Mouse (Mus musculus) forebrain, embryonic 11.5 days (tissue): ENCODE measurements around the gene Prkch. TPM values are rescaled to one million over a fixed set of nuclear protein-coding genes. Genes with fewer than 3 reads are reported as not detected.

Experiments
- ATAC-seq: fragments of 200-750 bp; cut with Nextera tagmentation; replicated peaks from 2 replicates; pipeline ENCODE4 v1.8.0; 2017; ENCODE audit warnings: moderate TSS enrichment; ENCODE audit not compliant: low FRiP score
- DNase-seq: peaks from one replicate; pipeline ENCODE4 v3.0.0-alpha.2; 2017; ENCODE audit warnings: low spot score
- H3K27ac ChIP-seq: fragments of 300-500 bp; sonication (generic); 2 replicates; pipeline ENCODE4 v1.5.1; 2014; ENCODE audit warnings: low read depth, low read length
- H3K27me3 ChIP-seq: fragments of 300-500 bp; sonication (generic); 2 replicates; pipeline ENCODE4 v1.6.1; 2014; ENCODE audit warnings: mild to moderate bottlenecking, low read length, mixed read lengths; ENCODE audit not compliant: control insufficient read depth, insufficient read depth
- H3K36me3 ChIP-seq: fragments of 300-500 bp; sonication (generic); 2 replicates; pipeline ENCODE4 v1.6.1; 2014; ENCODE audit warnings: mild to moderate bottlenecking, low read length, moderate library complexity, mixed read lengths; ENCODE audit not compliant: control insufficient read depth, insufficient read depth
- H3K4me1 ChIP-seq: fragments of 300-500 bp; sonication (generic); replicated peaks from 2 replicates; pipeline ENCODE4 v1.6.1; 2014; ENCODE audit warnings: low read length, mixed read lengths; ENCODE audit not compliant: control insufficient read depth, insufficient read depth
- H3K4me2 ChIP-seq: fragments of 300-500 bp; sonication (generic); 2 replicates; pipeline ENCODE4 v1.6.1; 2014; ENCODE audit warnings: low read depth, mild to moderate bottlenecking, low read length, moderate library complexity, mixed read lengths; ENCODE audit not compliant: severe bottlenecking
- H3K4me3 ChIP-seq: fragments of 300-500 bp; sonication (generic); 2 replicates; pipeline ENCODE4 v1.5.1; 2014; ENCODE audit warnings: low read depth, low read length
- H3K9ac ChIP-seq: fragments of 300-500 bp; sonication (generic); 2 replicates; pipeline ENCODE4 v1.6.1; 2014; ENCODE audit warnings: low read length
- H3K9me3 ChIP-seq: fragments of 300-500 bp; sonication (generic); 2 replicates; pipeline ENCODE4 v1.6.1; 2016; ENCODE audit warnings: low read length, mixed read lengths; ENCODE audit not compliant: control insufficient read depth
- WGBS: fragments of 180-500 bp; shearing (Covaris S2); extraction: QIAGEN DNeasy Blood & Tissue Kit; methylation state at CpG from one replicate; pipeline ENCODE4 v1.1.7; 2014; 5-methylcytosine and 5-hydroxymethylcytosine counted together
- polyA plus RNA-seq: library from polyadenylated mRNA; unstranded; fragments of >200 nt; fragmentation: Nextera tagmentation; extraction: Ambion mirVana; gene quantifications from 2 replicates; pipeline ENCODE4 v1.2.1, GENCODE M21; 2014

Prkch gene
- polyA plus RNA-seq, 1 experiment from 2014 or later, result 5.6 TPM

DNA sequence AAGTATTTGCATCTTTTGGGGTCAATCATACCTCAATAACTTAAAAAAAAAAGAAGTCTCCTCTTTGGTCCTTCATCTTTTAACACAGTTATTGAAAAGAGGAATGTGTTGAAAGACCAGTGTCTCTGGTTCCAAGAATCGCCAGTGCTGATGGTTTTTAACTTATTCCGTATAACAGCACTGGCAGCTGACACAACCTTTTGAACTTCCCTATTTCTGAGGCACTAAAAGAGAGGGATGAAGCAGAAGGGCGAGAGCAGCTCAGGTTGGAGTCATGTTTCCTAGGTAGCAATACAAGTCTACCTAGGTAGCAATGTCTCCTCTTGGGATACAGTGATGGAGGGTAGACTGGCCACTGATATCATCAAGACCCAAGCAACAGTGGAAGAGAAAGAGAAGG lies 152.3 kb downstream of the Prkch start:
- DNase-seq (no peak), ATAC-seq (no peak)
- Histone ChIP-seq H3K9ac (no peak overlapping the region), H3K27me3 (no peaks in the 10 kb centered on the region), H3K36me3 (no peaks in the 10 kb centered on the region), H3K4me1 (no peaks in the 10 kb centered on the region), H3K27ac (no peak overlapping the region), H3K4me2 (no peak overlapping the region), H3K9me3 (no peaks in the 10 kb centered on the region), H3K4me3 (no peak overlapping the region)
- WGBS, result 89% methylated on average over 3 of the region's 3 CpGs

DNA sequence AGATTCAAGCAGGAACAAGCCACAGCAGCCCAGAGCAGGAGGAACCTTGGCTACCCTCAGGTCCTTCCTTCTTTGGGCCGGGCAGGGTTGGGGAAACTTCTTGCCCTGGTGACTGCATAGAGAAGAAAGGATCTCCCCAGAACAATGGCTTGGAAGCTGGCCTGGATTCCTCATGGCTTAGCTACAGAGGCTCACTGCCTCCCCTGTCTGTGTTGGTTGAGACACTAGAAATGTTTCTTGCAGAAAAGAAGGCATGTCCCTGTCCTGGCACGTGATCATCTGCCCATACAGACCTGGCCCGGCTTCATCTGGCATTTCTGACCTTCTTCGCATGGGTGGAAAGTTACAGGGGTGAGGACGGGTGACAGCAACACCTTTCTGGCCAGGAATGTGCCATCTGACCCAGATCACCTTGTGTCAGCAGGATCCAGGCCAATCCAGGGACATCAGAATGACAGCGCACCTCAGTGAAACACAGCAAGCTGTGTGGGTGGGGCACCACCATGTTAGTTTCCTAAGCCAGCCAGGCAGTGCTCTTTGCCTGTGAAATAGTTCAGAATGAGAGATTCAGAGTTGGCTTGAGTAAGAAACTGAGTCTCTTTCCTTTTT lies 155.1 kb downstream of the Prkch start:
- Histone ChIP-seq H3K27me3 (no peaks in the 10 kb centered on the region), H3K36me3 (no peaks in the 10 kb centered on the region), H3K4me3 (no peak overlapping the region), H3K9me3 (no peaks in the 10 kb centered on the region), H3K4me2 (no peak overlapping the region), H3K4me1 (no peaks in the 10 kb centered on the region), H3K9ac (no peak overlapping the region), H3K27ac (no peak overlapping the region)
- DNase-seq (no peak), ATAC-seq (no peak)
- WGBS, result 92% methylated on average over 6 of the region's 6 CpGs

DNA sequence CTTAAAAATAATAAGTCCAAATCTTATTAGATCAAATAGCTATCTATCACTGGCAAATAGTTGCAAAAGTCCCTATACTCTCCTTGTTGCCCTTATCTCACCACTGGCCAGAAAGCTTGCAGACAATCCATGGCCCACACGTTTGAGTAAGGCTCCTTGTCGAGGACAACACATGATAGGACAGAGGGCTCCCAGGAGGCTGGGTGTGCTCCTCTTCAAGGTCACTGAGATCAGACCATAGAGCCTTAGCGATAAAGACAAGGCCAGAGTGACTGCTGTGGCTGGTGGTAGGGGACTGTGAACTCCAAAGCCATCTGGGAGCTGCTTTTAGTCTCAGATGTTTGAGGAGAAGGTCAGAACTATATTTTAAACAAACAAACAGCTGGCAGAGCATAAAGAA lies 158.0 kb downstream of the Prkch start:
- H3K27me3 ChIP-seq, result no peaks in the 10 kb centered on the region
- no peak overlapping the region for H3K4me3 ChIP-seq
- no peak overlapping the region for H3K4me2 ChIP-seq
- WGBS, result 76% methylated on average over 3 of the region's 3 CpGs
- no peaks in the 10 kb centered on the region for H3K4me1 ChIP-seq
- no peak overlapping the region for H3K9ac ChIP-seq
- no peak for DNase-seq
- no peaks in the 10 kb centered on the region for H3K9me3 ChIP-seq
- no peak for ATAC-seq
- no peaks in the 10 kb centered on the region for H3K36me3 ChIP-seq
- H3K27ac ChIP-seq, result no peak overlapping the region

GRCm38 (mm10) chr12:73743087-73743486 lies 158.5 kb downstream of the Prkch start:
- DNase-seq, result no peak
- Histone ChIP-seq H3K4me3 (no peak overlapping the region), H3K9me3 (no peaks in the 10 kb centered on the region), H3K4me2 (no peak overlapping the region), H3K36me3 (no peaks in the 10 kb centered on the region), H3K27ac (no peak overlapping the region), H3K4me1 (no peaks in the 10 kb centered on the region), H3K9ac (no peak overlapping the region), H3K27me3 (no peaks in the 10 kb centered on the region)
- ATAC-seq, result no peak

GRCm38 (mm10) chr12:73746072-73746471 lies 161.5 kb downstream of the Prkch start:
- ATAC-seq, result no peak
- Histone ChIP-seq H3K27me3 (no peaks in the 10 kb centered on the region), H3K4me2 (no peak overlapping the region), H3K36me3 (no peaks in the 10 kb centered on the region), H3K4me3 (no peak overlapping the region), H3K9ac (no peak overlapping the region), H3K27ac (no peak overlapping the region), H3K9me3 (no peaks in the 10 kb centered on the region), H3K4me1 (no peaks in the 10 kb centered on the region)
- 93% methylated on average over 6 of the region's 6 CpGs for WGBS
- DNase-seq, result no peak

DNA sequence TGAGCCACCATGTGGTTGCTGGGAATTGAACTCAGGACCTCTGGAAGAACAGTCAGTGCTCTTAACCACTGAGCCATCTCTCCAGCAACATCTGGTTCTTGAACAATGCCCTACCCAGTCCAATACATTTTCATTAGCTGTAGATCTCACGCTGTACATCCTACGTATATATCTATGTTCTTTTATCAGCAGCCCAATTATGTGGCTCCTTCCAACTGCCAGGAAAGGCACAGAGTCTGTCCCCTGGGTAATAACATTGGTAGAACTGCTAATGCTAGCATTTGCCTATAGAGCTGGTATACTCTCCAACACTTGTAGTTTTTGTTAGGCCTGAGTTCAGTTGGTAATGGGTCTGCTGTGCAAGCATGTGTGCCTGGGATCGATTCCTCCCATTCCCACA lies 163.8 kb downstream of the Prkch start:
- H3K4me3 ChIP-seq, result no peak overlapping the region
- no peak overlapping the region for H3K4me2 ChIP-seq
- 0 out of 2 replicates have a peak, but pooled peaks cover 2% of the 10 kb centered on the region for H3K27me3 ChIP-seq
- H3K9me3 ChIP-seq, result no peaks in the 10 kb centered on the region
- no peak overlapping the region for H3K9ac ChIP-seq
- no peak overlapping the region for H3K27ac ChIP-seq
- ATAC-seq (no peak), DNase-seq (no peak)
- no peaks in the 10 kb centered on the region for H3K36me3 ChIP-seq
- no peaks in the 10 kb centered on the region for H3K4me1 ChIP-seq
- WGBS, result 91% methylated on average over 3 of the region's 3 CpGs

GRCm38 (mm10) chr12:73754476-73755150 lies 170.0 kb downstream of the Prkch start:
- H3K9ac ChIP-seq, result no peak overlapping the region
- no peak for ATAC-seq
- no peaks in the 10 kb centered on the region for H3K9me3 ChIP-seq
- H3K4me1 ChIP-seq, result peaks cover 4% of the 10 kb centered on the region; the same call in 1 of the 2 replicates
- peaks cover 7% of the 10 kb centered on the region; the same call in 1 of the 2 replicates for H3K27me3 ChIP-seq
- no peak overlapping the region for H3K27ac ChIP-seq
- no peaks in the 10 kb centered on the region for H3K36me3 ChIP-seq
- no peak for DNase-seq
- WGBS, result 51% methylated on average over 9 of the region's 9 CpGs
- H3K4me3 ChIP-seq, result no peak overlapping the region
- H3K4me2 ChIP-seq, result no peak overlapping the region

DNA sequence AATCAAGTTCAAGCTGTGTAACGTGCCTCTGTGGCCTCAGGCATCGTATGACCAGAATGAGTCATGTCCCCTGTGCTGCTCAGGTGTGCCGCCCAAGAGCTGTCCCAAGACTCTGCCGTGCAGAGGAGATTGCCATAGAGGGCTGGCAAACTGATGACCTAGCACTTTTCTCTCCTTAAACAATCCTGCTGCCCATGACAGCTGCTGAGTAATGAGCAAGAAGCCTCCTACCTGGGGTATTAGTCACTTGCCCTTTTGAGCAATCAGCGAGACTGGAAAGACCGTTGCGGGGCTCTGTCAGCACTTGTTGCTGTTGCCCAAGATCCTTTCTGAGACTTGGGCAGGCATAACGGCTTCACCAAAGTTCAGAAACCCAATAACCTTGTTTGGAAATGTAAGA lies 171.1 kb downstream of the Prkch start:
- 87% methylated on average over 8 of the region's 8 CpGs for WGBS
- Histone ChIP-seq H3K27ac (no peak overlapping the region), H3K4me2 (no peak overlapping the region), H3K4me3 (no peak overlapping the region), H3K27me3 (peaks cover 7% of the 10 kb centered on the region; the same call in 1 of the 2 replicates), H3K9me3 (no peaks in the 10 kb centered on the region), H3K4me1 (peaks cover 4% of the 10 kb centered on the region; the same call in 1 of the 2 replicates), H3K9ac (no peak overlapping the region), H3K36me3 (no peaks in the 10 kb centered on the region)
- no peak for DNase-seq
- no peak for ATAC-seq

DNA sequence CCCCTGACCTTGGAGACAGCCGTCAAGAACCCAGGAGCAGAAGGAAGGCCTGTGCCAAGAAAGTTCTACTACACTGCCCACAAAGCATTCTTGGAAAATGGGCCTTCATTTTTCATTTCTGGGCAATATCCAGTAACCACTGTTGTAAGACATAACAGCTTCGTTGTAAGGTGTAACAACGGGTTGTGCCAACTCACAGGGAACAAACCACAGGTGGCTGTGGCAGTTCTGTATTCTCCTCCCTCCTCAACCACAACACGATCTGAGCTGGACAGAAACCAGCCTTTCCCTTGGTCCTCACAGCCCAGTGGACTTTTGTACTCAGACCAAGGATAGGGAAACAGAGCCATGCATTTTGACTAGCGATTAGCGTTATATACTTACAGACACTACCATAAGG lies 171.9 kb downstream of the Prkch start:
- Histone ChIP-seq H3K27me3 (peaks cover 7% of the 10 kb centered on the region; the same call in 1 of the 2 replicates), H3K4me2 (no peak overlapping the region), H3K27ac (no peak overlapping the region), H3K4me1 (peaks cover 4% of the 10 kb centered on the region; the same call in 1 of the 2 replicates), H3K36me3 (no peaks in the 10 kb centered on the region), H3K4me3 (no peak overlapping the region), H3K9me3 (no peaks in the 10 kb centered on the region), H3K9ac (no peak overlapping the region)
- ATAC-seq (no peak), DNase-seq (no peak)
- WGBS, result 89% methylated on average over 6 of the region's 6 CpGs
